In genomic region chrX:71364554-71364991, GRCm38 (mm10) we compare ENCODE assay signal across 8 mouse cellular contexts. TPM values are rescaled to one million over a fixed set of nuclear protein-coding genes. Genes with fewer than 3 reads are reported as not detected.
A peak's percentile ranks its signal among the peaks of the same experiment; 100 is the strongest.
DNase-seq lines count a peak whose midpoint lies in the region; ATAC-seq and TF ChIP-seq lines count a peak whose summit lies in the region.

Gene Mtmr1 (plus strand): TSS chrX:71364760.

- peak; percentile 63 for ATAC-seq in CD4-positive, CD25-positive, alpha-beta regulatory T cell, adult 4 months
- peak; percentile 87 for ATAC-seq in heart, embryonic 14.5 days (ENCODE audit: insufficient number of reproducible peaks, insufficient read depth, low FRiP score, low read depth)
- peak; percentile 93 for ATAC-seq in liver, embryonic 15.5 days (ENCODE audit: insufficient read depth)
- peak; percentile 93 for ATAC-seq in neural tube, embryonic 12.5 days (ENCODE audit: low FRiP score, low read depth)
- ATAC-seq in stomach, postnatal 0 days (ENCODE audit: low FRiP score, low TSS enrichment) = peak; percentile 95

- H3K27me3 ChIP-seq in forebrain, embryonic 10.5 days (ENCODE audit: poor library complexity, severe bottlenecking) = no peaks in the 10 kb centered on the region
- no peaks in the 10 kb centered on the region for H3K27me3 ChIP-seq in heart, embryonic 14.5 days (ENCODE audit: control insufficient read depth, insufficient read depth, low read length)
- H3K27me3 ChIP-seq in liver, embryonic 15.5 days = no peaks in the 10 kb centered on the region
- H3K27me3 ChIP-seq in neural tube, embryonic 12.5 days (replicated peaks) = no peaks in the 10 kb centered on the region
- no peaks in the 10 kb centered on the region for H3K27me3 ChIP-seq in stomach, postnatal 0 days (ENCODE audit: control insufficient read depth, insufficient read depth, low read length)

- peak within 1 kb of the TSS; percentile 63 for H3K4me3 ChIP-seq in forebrain, embryonic 10.5 days
- peak within 1 kb of the TSS; percentile 62 to 77 for H3K4me3 ChIP-seq in heart, embryonic 14.5 days (ENCODE audit: control insufficient read depth in 1 of 2, insufficient read depth in 1 of 2, low read depth in 1 of 2, low read length in 2 of 2)
- peak within 1 kb of the TSS; percentile 74 for H3K4me3 ChIP-seq in liver, embryonic 15.5 days (replicated peaks)
- H3K4me3 ChIP-seq in neural tube, embryonic 12.5 days = peak within 1 kb of the TSS; percentile 59
- peak within 1 kb of the TSS; percentile 61 for H3K4me3 ChIP-seq in stomach, postnatal 0 days (ENCODE audit: low read depth, low read length)

- peaks cover 4% of the 10 kb centered on the region; the same call in 1 of the 2 replicates for H3K4me1 ChIP-seq in forebrain, embryonic 10.5 days
- no peaks in the 10 kb centered on the region for H3K4me1 ChIP-seq in heart, embryonic 14.5 days (ENCODE audit: control insufficient read depth in 2 of 2, insufficient read depth in 2 of 2, low read length in 2 of 2)
- peaks cover 13% of the 10 kb centered on the region for H3K4me1 ChIP-seq in liver, embryonic 15.5 days (replicated peaks)
- H3K4me1 ChIP-seq in neural tube, embryonic 12.5 days = no peaks in the 10 kb centered on the region
- H3K4me1 ChIP-seq in stomach, postnatal 0 days (replicated peaks; ENCODE audit: control insufficient read depth, insufficient read depth) = no peaks in the 10 kb centered on the region

- H3K36me3 ChIP-seq in forebrain, embryonic 10.5 days (replicated peaks) = no peaks in the 10 kb centered on the region
- H3K36me3 ChIP-seq in heart, embryonic 14.5 days (ENCODE audit: control insufficient read depth, insufficient read depth, low read length) = no peaks in the 10 kb centered on the region
- no peaks in the 10 kb centered on the region for H3K36me3 ChIP-seq in liver, embryonic 15.5 days (replicated peaks)
- H3K36me3 ChIP-seq in neural tube, embryonic 12.5 days = no peaks in the 10 kb centered on the region
- no peaks in the 10 kb centered on the region for H3K36me3 ChIP-seq in stomach, postnatal 0 days (ENCODE audit: control insufficient read depth, insufficient read depth, low read length)

- H3K4me2 ChIP-seq in heart, embryonic 14.5 days (ENCODE audit: low read length) = peak within 1 kb of the TSS; percentile 62
- H3K4me2 ChIP-seq in liver, embryonic 15.5 days = peak within 1 kb of the TSS; percentile 79
- H3K4me2 ChIP-seq in neural tube, embryonic 12.5 days (replicated peaks) = peak within 1 kb of the TSS; percentile 61
- H3K4me2 ChIP-seq in stomach, postnatal 0 days (replicated peaks; ENCODE audit: low read depth) = peak within 1 kb of the TSS; percentile 64

- TF ChIP-seq EP300 in stomach, postnatal 0 days (optimal IDR thresholded peaks at IDR 0.05) = no peak

- TF ChIP-seq CTCF in stomach, postnatal 0 days (IDR thresholded peaks at IDR 0.05; ENCODE audit: low read depth) = peak; percentile 61

- peak within 1 kb of the TSS; percentile 72 for H3K9ac ChIP-seq in heart, embryonic 14.5 days (ENCODE audit: low read length)
- H3K9ac ChIP-seq in liver, embryonic 15.5 days = peak within 1 kb of the TSS; percentile 78
- H3K9ac ChIP-seq in neural tube, embryonic 12.5 days = peak within 1 kb of the TSS; percentile 72
- H3K9ac ChIP-seq in stomach, postnatal 0 days (ENCODE audit: low read length) = peak within 1 kb of the TSS; percentile 79

- peak within 1 kb of the TSS; percentile 82 for H3K27ac ChIP-seq in forebrain, embryonic 10.5 days
- peak within 1 kb of the TSS; percentile 64 to 81 for H3K27ac ChIP-seq in heart, embryonic 14.5 days (replicated peaks in 1 of 2; ENCODE audit: control insufficient read depth in 1 of 2, insufficient read depth in 1 of 2, low read depth in 2 of 2, low read length in 2 of 2)
- H3K27ac ChIP-seq in liver, embryonic 15.5 days (replicated peaks) = peak within 1 kb of the TSS; percentile 69
- peak within 1 kb of the TSS; percentile 26; the same call in 1 of the 2 replicates for H3K27ac ChIP-seq in neural tube, embryonic 12.5 days
- H3K27ac ChIP-seq in stomach, postnatal 0 days (replicated peaks) = peak within 1 kb of the TSS; percentile 83

- DNase-seq in c-Kit-positive CD71-negative TER-119-negative erythroid progenitor cells, embryonic 14.5 days (ENCODE audit: low read depth) = peak; percentile 52
- DNase-seq in forebrain, embryonic 10.5 days (ENCODE audit: extremely low spot score, low spot score) = peak; percentile 57
- DNase-seq in kidney, postnatal 14 days = peak; percentile 90
- peak; percentile 85 for DNase-seq in stomach, postnatal 0 days (ENCODE audit: low spot score)

- WGBS in forebrain, embryonic 10.5 days = 18% methylated on average over 43 of the region's 47 CpGs
- WGBS in heart, embryonic 14.5 days = 15% methylated on average over 37 of the region's 47 CpGs
- 9% methylated on average over 20 of the region's 47 CpGs for WGBS in liver, embryonic 15.5 days (ENCODE audit: insufficient replicate concordance)
- WGBS in neural tube, embryonic 12.5 days = 15% methylated on average over 45 of the region's 47 CpGs
- WGBS in stomach, postnatal 0 days = 0% methylated on average over 1 of the region's 47 CpGs

- H3K9me3 ChIP-seq in forebrain, embryonic 10.5 days = no peaks in the 10 kb centered on the region; the same call in 1 of the 2 replicates
- no peaks in the 10 kb centered on the region for H3K9me3 ChIP-seq in heart, embryonic 14.5 days (ENCODE audit: control insufficient read depth, low read length)
- no peaks in the 10 kb centered on the region for H3K9me3 ChIP-seq in liver, embryonic 15.5 days (replicated peaks)
- no peaks in the 10 kb centered on the region for H3K9me3 ChIP-seq in neural tube, embryonic 12.5 days
- H3K9me3 ChIP-seq in stomach, postnatal 0 days (ENCODE audit: control insufficient read depth, low read length) = no peaks in the 10 kb centered on the region

RNA-seq across cellular contexts. Expression of gene Mtmr1, which starts in this region (rescaled TPM):
- 1 to 10 TPM; 4.1 to 9.1 TPM for polyA plus RNA-seq in CD4-positive, CD25-positive, alpha-beta regulatory T cell, adult 4 months (2017; shearing (Covaris generic))
- polyA plus RNA-seq in forebrain, embryonic 10.5 days (2016; fragmentation: Nextera tagmentation; extraction: Ambion mirVana) = 6.2 and 6.9 TPM in 2 replicates
- 17.1 and 22.7 TPM in 2 replicates for polyA plus RNA-seq in heart, embryonic 14.5 days (2014; fragmentation: Nextera tagmentation; extraction: Ambion mirVana)
- polyA plus RNA-seq in liver, embryonic 15.5 days (2015; fragmentation: Nextera tagmentation; extraction: Ambion mirVana) = 4.8 and 5.0 TPM in 2 replicates
- polyA plus RNA-seq in neural tube, embryonic 12.5 days (2016; fragmentation: Nextera tagmentation; extraction: Ambion mirVana) = 16.8 and 19.4 TPM in 2 replicates
- polyA plus RNA-seq in stomach, postnatal 0 days (2015; fragmentation: Nextera tagmentation; extraction: Ambion mirVana) = 9.3 and 9.7 TPM in 2 replicates

Comparison
In these comparisons a context has a peak if more than half of its experiments do, and no peak if none do; other contexts are left out.
1. Peak in every context shown above with its lines: DNase-seq, ATAC-seq, H3K4me3 ChIP-seq and H3K27ac ChIP-seq.
2. H3K27ac ChIP-seq: peak in every context shown above with its lines; median percentile 83 in stomach, postnatal 0 days; 82 in forebrain, embryonic 10.5 days; 72 in heart, embryonic 14.5 days; 69 in liver, embryonic 15.5 days; 26 in neural tube, embryonic 12.5 days.